Mouse (Mus musculus): ENCODE measurements around the gene Xkr7. TPM values are rescaled to one million over a fixed set of nuclear protein-coding genes. Genes with fewer than 3 reads are reported as not detected.

Gene Xkr7
- polyA plus RNA-seq, 1 experiment, result not detected

DNA sequence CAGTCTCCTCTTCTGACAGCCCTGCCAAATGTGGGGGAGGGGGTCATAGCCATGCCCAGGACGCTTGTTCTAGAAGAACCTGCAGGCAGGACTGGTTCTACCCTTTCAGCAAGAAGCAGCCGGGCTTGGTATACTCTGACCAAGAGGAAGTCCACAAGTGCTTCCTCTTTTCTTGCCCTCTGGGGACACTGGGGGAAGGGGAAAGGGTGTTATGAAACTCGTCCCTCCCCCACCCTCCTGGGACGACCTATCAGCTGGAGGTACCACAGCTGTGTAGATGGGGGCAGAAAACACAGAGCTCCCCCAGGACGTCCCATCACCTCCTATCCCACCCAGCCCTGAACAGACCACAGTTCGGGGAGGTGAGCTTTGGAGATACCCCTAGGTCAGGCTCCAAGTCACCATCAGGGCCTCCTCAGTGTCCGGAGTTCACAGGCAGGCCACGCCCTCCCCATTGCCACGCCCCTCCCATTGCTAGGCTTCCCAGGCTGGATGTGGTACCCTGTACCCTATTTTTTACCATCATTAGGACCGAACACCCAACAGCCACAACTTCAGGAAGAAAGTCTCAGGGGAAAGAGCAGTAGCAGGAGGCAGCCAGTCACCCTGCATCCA, 59.0 kb downstream of the Xkr7 start:
- Histone ChIP-seq H3K36me3 (ENCODE audit: control insufficient read depth, insufficient read depth, low read length, poor library complexity, severe bottlenecking) (no peaks in the 10 kb centered on the region), H3K27ac (ENCODE audit: insufficient read depth, low read length) (no peak overlapping the region)
- TF ChIP-seq CTCF (IDR thresholded peaks at IDR 0.05; ENCODE audit: low read depth, low read length) (no peak), EP300 (IDR thresholded peaks at IDR 0.05; ENCODE audit: insufficient read depth, low read depth, low read length) (no peak), POLR2A (IDR thresholded peaks at IDR 0.05; ENCODE audit: insufficient read depth, low read length) (no peak)

More for the DNA sequence above, 59.0 kb downstream of the Xkr7 start:
- H3K4me3 ChIP-seq (ENCODE audit: low read depth, low read length), result no peak overlapping the region
- no peaks in the 10 kb centered on the region for H3K4me1 ChIP-seq (ENCODE audit: control insufficient read depth, insufficient read depth, low read length)
- H3K9me3 ChIP-seq (replicated peaks; ENCODE audit: control insufficient read depth, insufficient read depth, low read length, poor library complexity, severe bottlenecking), result no peaks in the 10 kb centered on the region
- H3K9ac ChIP-seq (ENCODE audit: low read depth, poor library complexity, severe bottlenecking), result no peak overlapping the region
- H3K27me3 ChIP-seq (ENCODE audit: control insufficient read depth, insufficient read depth, low read length, poor library complexity, severe bottlenecking), result no peaks in the 10 kb centered on the region

Other genes with a start within 250 kb of the Xkr7 start
- 108 TPM in 2 replicates for gene Bcl2l1, start 200.1 kb upstream of the Xkr7 start, polyA plus RNA-seq (2011; ENCODE audit: insufficient read depth, insufficient read length, low read depth, missing spikeins)
- 183 TPM in 2 replicates for gene Tpx2, start 183.9 kb upstream of the Xkr7 start, polyA plus RNA-seq (2011; ENCODE audit: insufficient read depth, insufficient read length, low read depth, missing spikeins)
- not detected in 2 replicates for gene Mylk2, start 120.5 kb upstream of the Xkr7 start, polyA plus RNA-seq (2011; ENCODE audit: insufficient read depth, insufficient read length, low read depth, missing spikeins)
- gene Foxs1, start 98.6 kb upstream of the Xkr7 start, polyA plus RNA-seq (2011; ENCODE audit: insufficient read depth, insufficient read length, low read depth, missing spikeins), result not detected in 2 replicates
- 0.36 TPM in 1 of 2 replicates, not detected in the other for gene Dusp15, start 80.2 kb upstream of the Xkr7 start, polyA plus RNA-seq (2011; ENCODE audit: insufficient read depth, insufficient read length, low read depth, missing spikeins)
- 2.1 and 2.7 TPM in 2 replicates for gene Ttll9, start 69.4 kb upstream of the Xkr7 start, polyA plus RNA-seq (2011; ENCODE audit: insufficient read depth, insufficient read length, low read depth, missing spikeins)
- gene Pdrg1, start 16.4 kb upstream of the Xkr7 start, polyA plus RNA-seq (2011; ENCODE audit: insufficient read depth, insufficient read length, low read depth, missing spikeins), result 39.8 and 44.2 TPM in 2 replicates
- not detected in 2 replicates for gene Ccm2l, start 34.1 kb downstream of the Xkr7 start, polyA plus RNA-seq (2011; ENCODE audit: insufficient read depth, insufficient read length, low read depth, missing spikeins)
- 2.4 TPM in 2 replicates for gene Hck, start 76.6 kb downstream of the Xkr7 start, polyA plus RNA-seq (2011; ENCODE audit: insufficient read depth, insufficient read length, low read depth, missing spikeins)
- gene Tm9sf4, start 129.5 kb downstream of the Xkr7 start, polyA plus RNA-seq (2011; ENCODE audit: insufficient read depth, insufficient read length, low read depth, missing spikeins), result 83.2 and 98.0 TPM in 2 replicates
- 3.5 and 3.9 TPM in 2 replicates for gene Tspyl3, start 193.6 kb downstream of the Xkr7 start, polyA plus RNA-seq (2011; ENCODE audit: insufficient read depth, insufficient read length, low read depth, missing spikeins)
- 13.2 and 13.8 TPM in 2 replicates for gene Plagl2, start 209.6 kb downstream of the Xkr7 start, polyA plus RNA-seq (2011; ENCODE audit: insufficient read depth, insufficient read length, low read depth, missing spikeins)
- 22.0 and 25.6 TPM in 2 replicates for gene Pofut1, start 209.7 kb downstream of the Xkr7 start, polyA plus RNA-seq (2011; ENCODE audit: insufficient read depth, insufficient read length, low read depth, missing spikeins)

Measured in ES-Bruce4 (cell line).